Mouse (Mus musculus): Measurements from ENCODE around the gene Fkbp14.
A peak's percentile ranks its signal among the peaks of the same experiment; 100 is the strongest.

Gene Fkbp14

DNA sequence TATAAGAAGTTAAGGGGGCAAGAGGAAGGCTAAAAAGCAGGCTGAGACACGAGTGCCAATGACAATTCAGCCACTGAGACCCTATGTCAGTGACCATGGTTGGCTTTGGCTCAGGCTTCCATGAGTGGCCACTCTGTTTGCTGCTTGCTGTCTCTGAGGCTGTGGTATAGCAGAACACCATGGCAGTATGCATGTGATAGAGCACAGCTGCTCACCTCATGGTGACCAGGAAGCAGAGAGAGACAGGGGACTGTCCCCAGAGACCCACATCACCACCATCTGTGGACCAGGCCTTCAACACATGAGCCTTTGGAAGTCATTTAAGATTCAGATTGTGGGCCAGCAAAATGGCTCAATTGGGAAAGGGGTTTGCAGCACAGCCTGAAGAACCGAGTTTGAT, 53.5 kb downstream of the Fkbp14 start:
- no peak for DNase-seq

DNA sequence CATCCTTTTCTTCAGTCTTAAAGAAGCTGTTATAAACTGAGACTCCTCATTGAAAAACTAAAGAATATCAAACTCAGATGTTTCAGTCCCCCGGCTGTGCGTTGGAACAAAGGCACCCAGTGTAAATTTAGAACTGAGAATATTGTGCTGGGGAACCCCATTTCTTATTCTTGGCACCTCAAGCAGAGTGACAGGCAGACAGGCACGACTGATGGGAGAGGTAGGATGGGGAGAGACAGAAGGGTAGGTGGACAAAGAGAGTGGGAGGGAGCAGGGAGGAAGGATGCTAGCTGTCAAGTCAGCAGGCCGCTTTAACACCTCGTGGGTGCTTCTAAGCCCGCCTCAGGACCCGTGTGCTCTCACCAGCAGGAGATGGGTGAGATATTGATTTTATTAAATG, 54.3 kb downstream of the Fkbp14 start:
- no peak for DNase-seq

DNA sequence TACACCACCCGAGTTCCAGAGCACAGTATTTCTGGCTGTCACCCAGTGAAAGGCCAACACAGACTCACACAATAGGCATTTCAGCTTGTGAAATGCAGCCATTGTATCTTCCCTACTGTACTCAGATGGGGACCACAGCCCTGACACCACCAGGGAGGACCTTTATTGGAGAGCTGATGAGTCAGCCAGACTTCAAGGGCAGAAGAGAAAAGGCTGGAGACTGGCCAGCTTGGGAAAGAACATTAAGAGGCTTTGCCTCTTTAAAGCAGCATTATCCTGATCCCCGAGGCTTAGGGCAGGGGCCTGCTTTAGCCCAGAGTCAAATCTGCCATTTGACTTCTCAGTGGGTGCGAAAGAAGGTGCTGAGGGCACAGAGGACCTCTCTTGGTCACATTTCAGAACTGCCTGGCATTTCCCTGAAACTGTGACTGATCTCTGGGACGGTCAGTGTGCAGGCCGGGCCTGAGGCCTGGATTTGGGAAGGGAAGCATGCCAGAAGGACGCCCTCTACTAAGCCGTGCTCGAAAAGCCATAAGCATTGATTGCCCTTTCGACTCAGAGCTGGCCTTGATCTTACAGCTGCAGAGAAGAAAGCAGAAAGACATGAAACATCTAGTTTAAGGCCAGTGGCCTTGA, 56.7 kb downstream of the Fkbp14 start:
- peak; percentile 57 to 66 for DNase-seq

- DNase-seq, result no peak
These were observed 57.7 kb downstream of the Fkbp14 start for GRCm38 (mm10) chr6:54539396-54539795.

DNA sequence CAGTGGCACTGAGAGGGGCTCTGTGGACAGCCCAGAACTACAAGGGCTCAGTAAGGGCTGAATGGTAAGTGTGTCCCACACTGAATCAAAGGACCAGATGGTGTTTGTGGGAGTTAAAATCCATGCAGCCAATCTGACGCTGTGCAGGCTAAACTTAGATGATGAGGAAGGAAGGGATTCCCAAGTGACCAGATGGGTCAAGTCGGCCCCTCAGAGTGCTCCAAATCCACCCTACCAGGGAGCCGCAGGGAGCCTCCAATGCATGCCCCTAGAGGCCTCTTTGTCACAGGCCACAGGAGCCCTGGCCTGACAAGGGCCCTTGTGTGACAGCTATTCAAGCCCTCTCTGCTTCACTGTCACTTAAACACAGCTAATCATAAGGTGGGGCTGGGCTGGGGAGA, 58.3 kb downstream of the Fkbp14 start:
- DNase-seq, result peak; percentile 79 to 83

DNA sequence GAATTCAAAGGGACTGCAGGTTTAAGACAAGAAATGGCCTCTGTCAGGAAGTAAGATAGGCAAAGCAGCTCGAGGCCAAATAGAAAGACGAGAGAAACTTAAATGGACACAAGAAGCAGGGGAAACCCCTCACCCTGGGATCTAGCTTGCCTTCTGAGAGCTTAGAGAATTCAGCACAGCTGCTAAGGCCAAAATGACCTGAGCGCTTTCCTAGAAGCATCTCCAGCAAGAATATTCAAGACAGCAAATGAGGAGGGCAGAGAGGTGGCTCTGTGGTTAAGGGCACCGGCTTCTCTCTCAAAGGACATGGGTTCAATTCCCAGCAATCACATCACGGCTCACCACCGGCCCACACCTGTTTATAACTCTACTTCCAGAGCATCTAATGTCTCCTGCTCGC, 60.1 kb downstream of the Fkbp14 start:
- DNase-seq, result no peak

DNA sequence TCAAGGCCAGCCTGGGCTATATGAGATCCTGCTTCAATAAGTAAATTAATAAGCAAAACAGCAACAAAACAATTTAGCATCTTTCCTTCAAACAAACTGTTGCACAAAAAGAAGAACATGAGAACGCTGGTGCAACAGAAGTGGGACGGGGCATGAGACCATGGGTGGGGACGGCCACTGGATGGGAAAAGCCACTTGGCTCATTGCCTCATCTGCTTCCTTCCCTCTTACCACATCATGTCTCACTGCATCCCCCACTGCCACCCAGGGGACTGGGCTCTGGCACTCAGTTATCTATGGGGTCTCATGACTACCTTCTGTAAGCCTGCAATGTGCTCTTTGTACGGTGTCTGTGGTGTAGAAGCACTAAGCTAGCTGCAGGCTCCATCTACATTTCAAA, 61.6 kb downstream of the Fkbp14 start:
- DNase-seq, result no peak

- peak; percentile 73 to 78 for DNase-seq
These were observed 66.0 kb downstream of the Fkbp14 start for GRCm38 (mm10) chr6:54531048-54531481.

DNA sequence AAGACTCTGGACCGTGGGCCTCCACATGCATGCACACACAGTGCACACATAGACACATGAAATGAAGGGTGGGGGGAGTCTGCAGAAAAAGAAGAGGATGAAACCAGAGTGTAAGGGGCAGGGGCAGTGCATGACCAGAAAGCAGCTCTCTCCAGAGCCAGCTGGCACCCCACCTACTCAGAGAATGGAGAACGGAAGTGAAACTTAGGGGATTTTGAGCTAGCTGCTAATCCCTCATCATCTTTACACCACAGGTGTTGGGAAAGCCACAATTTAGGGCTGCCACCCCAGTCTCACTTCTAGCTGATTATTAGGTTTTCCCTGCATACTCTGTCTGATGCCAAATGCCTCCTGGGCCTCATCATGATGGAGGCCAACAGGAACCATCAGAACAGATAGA, 66.9 kb downstream of the Fkbp14 start:
- DNase-seq, result no peak

- DNase-seq, result no peak
These were observed 68.4 kb downstream of the Fkbp14 start for GRCm38 (mm10) chr6:54528666-54529065.
